Mouse (Mus musculus): ENCODE data around the gene Lmf1. TPM values are rescaled to one million over a fixed set of nuclear protein-coding genes. Genes with fewer than 3 reads are reported as not detected.

The Lmf1 gene
- total RNA-seq (2021) (10 to 100 TPM; 40.4 to 42.6 TPM), polyA plus RNA-seq (2012; rRNA removed) (30.3 and 35.8 TPM in 2 replicates)
- long read RNA-seq, partial matches to known transcripts, result 1 of 55 reads
- long read RNA-seq, other reads (novel, unspliced or antisense), result 54 of 55 reads

- peak; percentile 99 for DNase-seq
Measured at GRCm38 (mm10) chr17:25578920-25579319, at the start of gene Lmf1. TSS of gene Lmf1 (plus strand) at chr17:25579085.

DNA sequence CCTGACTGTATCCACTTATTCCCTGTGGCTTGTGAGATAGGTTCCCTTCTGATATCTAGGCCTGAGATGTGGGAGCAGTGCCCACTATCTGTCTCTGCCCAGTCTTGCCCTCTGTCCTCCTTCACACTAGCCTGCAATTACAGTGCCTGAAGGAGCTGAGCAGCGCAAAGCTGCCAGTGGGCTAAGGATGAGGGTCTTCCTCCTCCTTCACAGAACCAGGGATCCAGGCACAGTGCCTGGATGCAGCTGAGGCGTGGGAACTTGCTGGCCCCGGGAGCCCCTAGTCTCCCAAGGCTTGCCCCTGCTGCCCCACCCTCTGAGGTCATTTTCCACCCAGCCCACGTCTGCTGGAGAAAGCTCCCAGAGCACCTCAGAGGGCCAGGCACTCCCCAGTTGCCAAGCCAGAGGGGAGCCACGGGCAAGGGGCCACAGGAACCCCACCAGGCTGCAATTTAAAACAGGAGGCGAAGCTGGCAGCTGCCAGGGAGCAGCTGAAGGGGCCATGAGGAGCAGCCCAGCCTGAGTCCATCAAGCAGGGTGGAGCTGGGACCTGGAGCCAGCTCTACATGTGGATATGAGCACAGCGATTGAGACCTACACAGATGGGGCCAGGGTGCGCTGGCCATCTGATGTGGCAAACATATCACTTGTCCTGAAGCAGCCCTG lies 48.4 kb upstream of the Lmf1 start:
- DNase-seq, result no peak

GRCm38 (mm10) chr17:25538945-25539875 lies 39.7 kb upstream of the Lmf1 start:
- DNase-seq, result peak; percentile 72

GRCm38 (mm10) chr17:25540731-25541130 lies 38.2 kb upstream of the Lmf1 start:
- no peak for DNase-seq

- peak; percentile 34 for DNase-seq
Measured at GRCm38 (mm10) chr17:25541768-25542167, 37.1 kb upstream of the Lmf1 start.

DNA sequence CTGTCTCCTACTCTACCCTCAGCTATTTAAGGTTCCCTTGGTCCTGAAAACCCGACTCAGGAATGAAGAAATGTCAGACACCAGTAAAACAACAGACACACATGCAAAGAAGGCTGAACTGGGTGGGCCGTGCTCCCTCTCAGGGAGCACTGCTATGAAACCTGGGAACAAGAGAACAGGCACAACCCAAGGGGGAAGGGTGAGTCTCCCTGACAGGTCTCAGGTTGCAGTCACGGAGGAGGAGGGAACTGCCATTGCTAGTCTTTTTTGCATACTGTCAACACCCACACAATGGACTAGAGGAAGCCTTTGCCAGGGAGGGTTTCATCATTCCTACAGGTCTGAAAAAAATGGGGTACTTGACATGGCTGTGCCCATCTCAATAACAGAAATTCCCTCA lies 31.9 kb upstream of the Lmf1 start:
- DNase-seq, result no peak

DNA sequence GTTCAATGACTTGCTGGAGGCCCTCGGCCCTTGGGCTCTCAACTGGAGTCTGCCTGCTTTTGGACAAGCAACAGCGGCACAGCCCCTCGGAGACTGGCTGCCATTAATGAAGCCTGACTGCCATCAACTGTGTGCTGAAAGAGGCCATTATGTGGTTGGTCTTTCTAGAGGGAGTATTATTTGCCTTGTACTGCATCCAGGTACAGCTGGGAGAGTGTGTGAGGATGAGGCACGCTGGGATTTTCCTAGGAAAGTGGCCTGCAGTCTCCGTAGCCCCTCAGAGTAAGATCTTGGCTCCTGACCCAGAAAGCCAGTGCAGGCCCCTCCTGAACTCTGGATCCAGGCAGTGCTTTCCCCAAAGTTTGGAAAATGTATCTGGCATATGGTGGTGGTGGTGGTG lies 28.9 kb upstream of the Lmf1 start:
- DNase-seq, result no peak

DNA sequence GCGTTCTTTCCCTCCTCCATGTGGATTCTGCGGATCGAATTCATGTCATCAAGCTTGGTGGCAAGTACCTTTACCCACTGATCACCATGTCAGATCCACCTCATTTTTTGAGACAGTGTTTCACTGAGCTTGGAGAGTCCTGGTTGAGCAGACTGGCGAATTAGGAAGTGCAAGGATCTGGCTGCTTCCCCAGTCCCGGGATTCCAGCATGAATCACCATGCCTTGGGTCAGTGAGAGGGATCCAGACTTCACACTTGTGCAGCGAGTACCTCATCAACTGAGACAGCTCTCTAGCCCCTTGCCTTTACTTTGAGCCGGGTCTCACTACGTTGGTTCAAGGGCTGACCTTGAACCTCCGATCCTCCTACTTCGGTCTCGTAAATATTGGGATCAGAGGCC lies 27.6 kb upstream of the Lmf1 start:
- DNase-seq, result no peak

DNA sequence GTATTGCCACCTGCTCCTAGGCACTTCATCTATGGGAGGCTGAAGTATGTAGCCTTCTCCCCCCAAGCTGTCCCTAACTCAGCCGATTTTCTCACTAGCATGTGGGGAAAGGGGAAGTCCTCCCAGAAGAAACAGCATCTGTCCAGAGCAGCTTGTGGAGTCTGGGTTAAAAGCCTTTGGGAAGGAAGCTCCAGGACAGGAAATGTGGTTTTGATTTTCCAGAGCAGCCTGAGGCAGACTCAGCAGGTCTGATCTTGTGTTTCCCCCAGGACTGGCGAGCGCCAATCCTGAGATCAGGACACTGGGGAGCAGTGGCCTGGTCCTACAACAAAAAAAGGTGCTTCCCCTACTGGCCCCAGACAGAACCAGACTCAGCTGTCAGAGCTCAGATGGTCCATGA lies 23.7 kb upstream of the Lmf1 start:
- no peak for DNase-seq

DNA sequence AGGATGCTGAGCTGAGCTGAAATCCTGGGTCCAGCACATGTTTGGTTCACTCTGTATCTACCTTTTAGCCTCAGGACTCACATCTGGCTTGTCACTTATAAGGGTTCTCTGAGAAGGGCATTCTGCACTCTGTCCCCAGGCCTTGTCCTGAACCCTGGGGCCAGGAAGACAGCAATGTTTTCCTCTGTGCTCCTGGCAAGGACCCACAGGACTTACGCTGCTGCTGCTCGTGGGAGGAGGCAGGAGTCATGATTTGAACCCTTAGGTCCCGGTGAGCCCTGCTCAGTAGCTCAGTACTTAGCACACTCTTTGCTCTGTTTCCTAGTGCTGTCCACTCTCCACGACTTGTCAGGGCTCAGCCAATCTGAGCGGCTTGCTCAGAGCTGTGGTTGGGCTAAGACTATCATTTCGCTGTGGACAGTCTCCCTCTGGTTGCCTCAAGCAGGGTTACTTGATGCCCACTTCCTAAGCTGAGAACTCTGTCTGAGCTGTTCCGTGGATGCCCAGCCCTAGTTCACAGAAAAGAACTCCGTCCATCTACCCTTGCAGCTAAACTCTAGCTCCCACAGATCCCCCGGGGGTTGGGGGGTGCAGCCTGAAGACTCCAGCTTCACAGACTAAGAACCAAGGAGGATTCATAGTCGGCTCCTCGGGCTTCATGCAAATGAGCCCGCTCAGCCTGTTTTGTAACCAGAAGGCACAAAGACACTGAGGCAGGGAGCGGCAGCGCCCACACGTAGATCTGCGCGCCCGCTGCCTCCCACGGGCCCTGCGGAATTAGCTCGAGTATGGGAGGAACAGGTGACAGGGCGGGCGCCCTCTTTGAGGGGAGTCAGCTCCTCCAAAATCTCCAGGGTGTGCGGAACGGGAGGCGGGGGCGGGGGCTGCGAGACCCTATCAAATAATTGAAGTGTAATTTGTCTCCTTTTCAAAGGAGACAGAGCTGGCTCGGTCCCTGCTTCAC lies 22.9 kb upstream of the Lmf1 start:
- DNase-seq, result no peak

DNA sequence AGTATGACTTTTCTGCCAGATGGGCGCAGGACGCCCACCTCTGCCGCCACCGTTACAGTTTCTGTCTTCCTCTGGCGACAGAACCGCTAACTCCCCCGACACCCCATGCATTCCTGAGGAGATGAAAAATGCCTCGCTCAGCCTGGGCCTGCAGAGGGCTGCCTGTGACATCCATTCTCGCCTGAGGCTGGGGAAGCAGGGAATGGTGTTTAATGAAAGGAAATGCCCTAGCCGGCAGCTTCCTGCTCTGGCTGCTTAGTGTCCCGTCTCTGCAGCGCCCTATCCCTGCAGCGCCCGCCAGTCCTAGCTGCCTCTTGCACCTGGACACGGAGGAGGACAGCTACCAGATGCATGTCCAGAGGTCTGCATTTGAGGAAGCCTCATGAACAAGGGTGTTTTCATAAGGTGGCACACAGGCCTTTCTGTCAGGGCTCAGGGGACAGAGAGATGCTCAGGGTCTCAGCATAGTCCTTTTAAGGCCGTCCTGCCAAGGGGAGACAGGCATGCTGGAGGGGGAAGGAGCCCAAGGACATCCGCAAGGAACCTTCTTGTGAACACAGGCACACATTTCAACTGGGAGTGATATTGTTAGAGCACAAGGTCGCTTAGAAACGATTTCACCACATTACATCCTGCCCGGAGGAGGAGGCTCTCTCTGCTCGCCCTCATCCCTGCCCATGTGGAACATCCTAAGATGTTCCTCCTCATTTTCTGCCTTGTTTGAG lies 22.1 kb upstream of the Lmf1 start:
- DNase-seq, result no peak

- no peak for DNase-seq
Measured at GRCm38 (mm10) chr17:25559634-25560033, 19.3 kb upstream of the Lmf1 start.

- DNase-seq, result no peak
Measured at GRCm38 (mm10) chr17:25560554-25561222, 18.2 kb upstream of the Lmf1 start.

DNA sequence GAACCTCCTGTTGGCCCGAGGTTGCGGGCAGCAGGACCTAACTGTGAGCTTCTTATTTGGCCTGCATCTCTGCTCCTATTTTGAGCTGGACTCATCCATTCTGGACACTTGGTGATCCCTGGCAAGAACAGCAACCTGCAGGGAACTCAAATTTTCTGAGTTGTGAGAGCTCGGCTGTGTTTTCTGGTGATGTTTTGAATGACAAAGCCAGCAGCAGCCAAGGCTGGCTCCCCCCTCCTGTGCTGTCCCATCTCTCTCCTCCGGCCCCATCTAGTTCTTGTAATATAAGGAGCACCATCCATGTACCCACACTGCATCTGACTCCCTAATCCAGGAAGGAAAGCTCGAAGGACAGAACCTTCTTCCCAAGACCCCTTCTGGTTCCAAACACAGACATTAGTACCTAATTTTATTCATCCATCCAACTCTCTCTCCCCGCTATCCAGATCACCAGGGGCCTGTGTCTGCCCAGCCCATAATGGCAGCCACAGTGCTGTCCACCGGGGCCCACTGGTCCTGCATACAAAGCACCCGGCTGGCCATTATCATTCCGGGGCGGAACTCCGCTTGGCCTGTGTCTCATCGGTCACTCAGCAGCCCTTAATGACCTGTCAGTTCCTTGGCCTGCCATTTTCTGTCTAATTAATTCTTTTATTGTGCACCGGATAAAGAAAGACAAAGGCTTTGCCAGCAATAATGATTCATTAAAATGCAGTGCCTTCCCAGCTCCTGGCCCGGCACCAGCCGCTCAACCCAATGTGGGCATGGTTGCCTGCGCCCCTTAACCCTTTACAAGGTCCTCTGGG lies 17.5 kb upstream of the Lmf1 start:
- DNase-seq, result no peak

GRCm38 (mm10) chr17:25564481-25564880 lies 14.4 kb upstream of the Lmf1 start:
- no peak for DNase-seq

GRCm38 (mm10) chr17:25565244-25565643 lies 13.6 kb upstream of the Lmf1 start:
- no peak for DNase-seq

DNA sequence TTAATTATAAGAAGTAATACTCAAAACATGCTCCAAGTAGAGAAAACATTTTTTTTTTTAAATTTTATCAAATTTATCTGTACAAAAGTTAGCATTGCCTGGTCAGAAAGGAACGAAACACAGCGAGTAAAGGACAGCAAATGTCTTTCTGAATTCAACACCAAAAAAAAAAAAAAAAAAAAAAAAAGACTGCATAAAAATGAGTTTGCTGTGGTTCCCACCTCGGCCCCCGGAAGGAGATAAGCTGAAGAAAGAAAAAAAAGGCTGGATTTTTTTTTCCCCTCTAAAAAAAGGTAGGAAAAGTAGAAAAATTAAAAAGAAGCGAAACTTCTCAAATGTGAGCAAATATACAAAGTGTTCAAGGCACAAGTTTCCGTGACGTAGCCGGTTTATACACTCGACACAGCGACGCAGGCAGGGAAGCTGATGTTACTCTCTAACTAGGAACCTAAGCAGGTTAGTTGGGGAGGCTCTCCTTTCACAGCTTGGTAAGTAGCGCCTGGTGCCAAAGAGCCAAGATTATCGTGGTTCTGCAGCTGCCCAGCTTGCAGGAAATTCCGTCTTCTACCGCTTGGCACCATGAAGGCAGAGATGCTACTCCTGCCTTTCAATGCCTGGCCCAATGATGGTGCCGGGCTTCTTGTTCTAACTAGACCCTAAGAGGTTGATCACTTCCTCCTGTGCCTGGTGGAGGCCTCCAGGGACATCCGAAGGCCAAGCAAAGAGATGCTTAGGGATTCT lies 12.9 kb upstream of the Lmf1 start:
- no peak for DNase-seq

- no peak for DNase-seq
Measured at GRCm38 (mm10) chr17:25567261-25567660, 11.6 kb upstream of the Lmf1 start.

GRCm38 (mm10) chr17:25567745-25568144 lies 11.1 kb upstream of the Lmf1 start:
- DNase-seq, result peak; percentile 54

Measured in adrenal gland, adult 2 months (tissue).